Mouse (Mus musculus): ENCODE data around the gene Otud6a. TPM values are rescaled to one million over a fixed set of nuclear protein-coding genes. Genes with fewer than 3 reads are reported as not detected.
"Not testable (repeated sequence)": the region's sequence is repeated elsewhere in the genome, so short reads cannot be mapped to it uniquely, and the experiment has no call there.

Otud6a gene
- polyA plus RNA-seq, 1 experiment: not detected

- Histone ChIP-seq H3K27ac (ENCODE audit: insufficient read depth, low read depth, low read length) (no peak overlapping the region), H3K27me3 (ENCODE audit: control insufficient read depth, insufficient read depth, low read length) (no peaks in the 10 kb centered on the region), H3K36me3 (ENCODE audit: control insufficient read depth, insufficient read depth, low read length) (no peaks in the 10 kb centered on the region), H3K4me1 (ENCODE audit: control insufficient read depth, insufficient read depth, insufficient read length, low read length) (no peaks in the 10 kb centered on the region), H3K4me3 (ENCODE audit: low read depth, low read length) (no peak overlapping the region)
- no peak for TF ChIP-seq POLR2A (IDR thresholded peaks at IDR 0.05; ENCODE audit: low read depth, low read length)
- 57% methylated on average over 1 of the region's 1 CpGs for WGBS
These were observed 19.6 kb upstream of the Otud6a start for GRCm38 (mm10) chrX:100409245-100409644.

DNA sequence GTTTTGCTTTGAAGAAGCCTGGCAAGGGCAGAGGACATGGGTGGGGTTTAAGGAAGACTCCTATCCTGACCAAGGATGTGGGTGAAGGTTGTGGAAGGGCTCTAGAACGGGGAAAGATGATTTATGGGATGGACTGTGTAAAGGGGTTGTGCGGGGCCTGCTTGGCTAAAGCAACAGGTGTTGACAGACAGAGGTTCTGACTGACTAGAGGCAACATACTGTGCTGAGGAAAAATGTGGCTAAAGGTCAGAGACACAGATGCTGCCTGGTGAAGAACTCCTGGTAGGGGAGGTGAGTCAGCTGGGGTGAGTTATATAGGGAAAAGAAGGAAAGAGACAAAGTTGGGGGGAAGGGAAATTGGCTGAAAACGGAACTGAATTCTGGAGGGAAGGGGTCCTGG is 3.5 kb downstream of the Otud6a start:
- TF ChIP-seq POLR2A (IDR thresholded peaks at IDR 0.05; ENCODE audit: low read depth, low read length) (no peak), CTCF (IDR thresholded peaks at IDR 0.05; ENCODE audit: extremely low read depth, insufficient read length, insufficient replicate concordance, low read depth, low read length) (no peak)
- 63% methylated on average over 3 of the region's 3 CpGs for WGBS
- Histone ChIP-seq H3K27ac (ENCODE audit: insufficient read depth, low read depth, low read length) (no peak overlapping the region), H3K27me3 (ENCODE audit: control insufficient read depth, insufficient read depth, low read length) (no peaks in the 10 kb centered on the region), H3K4me3 (ENCODE audit: low read depth, low read length) (no peak overlapping the region), H3K36me3 (ENCODE audit: control insufficient read depth, insufficient read depth, low read length) (no peaks in the 10 kb centered on the region), H3K4me1 (ENCODE audit: control insufficient read depth, insufficient read depth, insufficient read length, low read length) (no peaks in the 10 kb centered on the region)

- H3K36me3 ChIP-seq (ENCODE audit: control insufficient read depth, insufficient read depth, low read length); H3K27me3 ChIP-seq (ENCODE audit: control insufficient read depth, insufficient read depth, low read length); H3K27ac ChIP-seq (ENCODE audit: insufficient read depth, low read depth, low read length); H3K4me1 ChIP-seq (ENCODE audit: control insufficient read depth, insufficient read depth, insufficient read length, low read length); H3K4me3 ChIP-seq (ENCODE audit: low read depth, low read length): not testable (repeated sequence)
- WGBS: 87% methylated on average over 2 of the region's 2 CpGs
These were observed 13.8 kb downstream of the Otud6a start, which contains the start of gene Awat2 for GRCm38 (mm10) chrX:100442617-100443016. TSS of gene Awat2 (minus strand) at chrX:100442717.

DNA sequence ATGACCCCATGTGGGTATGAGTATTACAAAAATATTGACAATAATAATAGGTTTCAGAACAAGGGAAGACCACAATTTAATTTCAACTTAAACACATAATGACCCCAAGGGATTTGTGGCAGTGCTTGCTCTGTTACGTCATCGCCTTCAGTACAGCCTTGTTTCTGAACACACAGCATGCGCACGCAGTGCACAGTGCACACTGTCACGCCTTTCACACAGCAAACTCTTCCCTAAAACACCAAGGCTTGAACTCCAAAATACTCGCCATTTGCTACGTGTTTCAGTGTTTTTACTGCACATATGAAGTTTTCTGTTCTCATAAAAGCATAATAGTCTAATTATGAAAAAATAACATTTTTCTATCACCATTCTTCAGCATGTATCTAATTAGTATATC is 14.7 kb downstream of the Otud6a start:
- no peak for TF ChIP-seq POLR2A (IDR thresholded peaks at IDR 0.05; ENCODE audit: low read depth, low read length)
- TF ChIP-seq CTCF (IDR thresholded peaks at IDR 0.05; ENCODE audit: extremely low read depth, insufficient read length, insufficient replicate concordance, low read depth, low read length): no peak
- Histone ChIP-seq H3K27me3 (ENCODE audit: control insufficient read depth, insufficient read depth, low read length) (no peaks in the 10 kb centered on the region), H3K36me3 (ENCODE audit: control insufficient read depth, insufficient read depth, low read length) (no peaks in the 10 kb centered on the region), H3K27ac (ENCODE audit: insufficient read depth, low read depth, low read length) (no peak overlapping the region), H3K4me1 (ENCODE audit: control insufficient read depth, insufficient read depth, insufficient read length, low read length) (no peaks in the 10 kb centered on the region), H3K4me3 (ENCODE audit: low read depth, low read length) (no peak overlapping the region)
- WGBS: 93% methylated on average over 7 of the region's 7 CpGs

DNA sequence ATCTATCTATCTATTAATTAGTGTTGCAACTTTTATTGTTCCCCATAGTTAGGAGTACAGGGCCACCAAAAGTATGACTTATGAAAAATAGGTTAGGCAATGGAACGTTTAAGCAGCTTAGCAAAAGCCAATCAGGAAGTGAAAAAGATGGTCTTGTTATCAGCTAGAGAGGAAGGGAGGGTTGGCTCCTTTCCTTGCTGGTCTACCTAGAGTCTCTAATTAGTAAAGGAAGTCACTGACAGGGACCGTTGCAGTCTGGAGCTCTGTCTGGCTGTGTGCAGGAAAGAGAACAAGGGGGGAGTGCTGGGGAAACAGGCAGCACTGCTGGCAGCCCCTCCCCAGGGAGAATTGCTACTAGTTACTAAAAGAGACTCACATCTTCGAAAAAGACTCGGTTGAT is 39.2 kb downstream of the Otud6a start:
- H3K27ac ChIP-seq (ENCODE audit: insufficient read depth, low read depth, low read length): no peak overlapping the region
- 46% methylated on average over 4 of the region's 4 CpGs for WGBS

DNA sequence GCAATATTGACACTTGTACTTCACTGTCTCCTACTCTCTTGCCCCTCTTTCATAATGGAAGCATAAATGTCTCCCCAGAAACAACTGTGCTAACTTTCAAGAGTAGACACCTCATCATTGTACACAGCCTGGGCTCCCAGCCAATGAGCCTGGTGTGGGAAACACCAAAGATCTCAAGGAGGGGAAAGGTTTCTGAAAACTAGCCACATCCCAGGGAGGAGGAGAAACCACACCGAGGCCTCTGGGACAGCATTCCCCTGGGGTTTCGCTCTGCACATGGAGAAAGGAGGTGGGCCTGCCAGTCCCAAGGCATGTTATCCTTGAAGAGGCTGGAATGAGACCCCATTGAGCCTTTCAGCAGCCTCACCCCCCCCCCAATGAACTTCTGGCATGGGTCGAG is 41.3 kb downstream of the Otud6a start:
- H3K4me3 ChIP-seq (ENCODE audit: low read depth, low read length): no peak overlapping the region
- no peaks in the 10 kb centered on the region for H3K36me3 ChIP-seq (ENCODE audit: control insufficient read depth, insufficient read depth, low read length)
- TF ChIP-seq POLR2A (IDR thresholded peaks at IDR 0.05; ENCODE audit: low read depth, low read length) (no peak), CTCF (IDR thresholded peaks at IDR 0.05; ENCODE audit: extremely low read depth, insufficient read length, insufficient replicate concordance, low read depth, low read length) (no peak)
- H3K27me3 ChIP-seq (ENCODE audit: control insufficient read depth, insufficient read depth, low read length): no peaks in the 10 kb centered on the region
- 77% methylated on average over 3 of the region's 3 CpGs for WGBS
- H3K4me1 ChIP-seq (ENCODE audit: control insufficient read depth, insufficient read depth, insufficient read length, low read length): no peaks in the 10 kb centered on the region
- H3K27ac ChIP-seq (ENCODE audit: insufficient read depth, low read depth, low read length): no peak overlapping the region

More for the DNA sequence above, 39.2 kb downstream of the Otud6a start:
- Histone ChIP-seq H3K27me3 (ENCODE audit: control insufficient read depth, insufficient read depth, low read length) (no peaks in the 10 kb centered on the region), H3K36me3 (ENCODE audit: control insufficient read depth, insufficient read depth, low read length) (no peaks in the 10 kb centered on the region), H3K4me3 (ENCODE audit: low read depth, low read length) (no peak overlapping the region), H3K4me1 (ENCODE audit: control insufficient read depth, insufficient read depth, insufficient read length, low read length) (no peaks in the 10 kb centered on the region)
- no peak for TF ChIP-seq POLR2A (IDR thresholded peaks at IDR 0.05; ENCODE audit: low read depth, low read length)
- TF ChIP-seq CTCF (IDR thresholded peaks at IDR 0.05; ENCODE audit: extremely low read depth, insufficient read length, insufficient replicate concordance, low read depth, low read length): no peak

DNA sequence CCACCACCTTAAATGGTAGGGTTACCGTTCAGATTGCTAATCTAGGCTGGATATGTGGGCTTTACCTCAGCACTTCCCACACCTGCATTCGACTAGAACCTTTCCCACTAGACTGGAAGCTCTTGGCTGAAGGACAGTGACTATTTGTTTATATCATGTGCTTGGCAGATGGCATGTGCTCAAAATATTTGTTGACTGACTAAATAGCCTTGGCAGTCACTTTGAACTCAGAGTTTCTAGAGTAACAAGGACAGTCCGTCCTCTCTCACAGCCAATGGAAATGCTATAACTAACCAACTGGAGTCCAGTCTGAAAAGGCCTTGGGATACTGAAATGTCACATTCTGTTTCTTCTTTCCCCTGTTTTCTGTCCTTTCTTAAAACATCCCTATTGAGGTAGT is 42.7 kb downstream of the Otud6a start:
- H3K4me3 ChIP-seq (ENCODE audit: low read depth, low read length): no peak overlapping the region
- H3K27ac ChIP-seq (ENCODE audit: insufficient read depth, low read depth, low read length): no peak overlapping the region

DNA sequence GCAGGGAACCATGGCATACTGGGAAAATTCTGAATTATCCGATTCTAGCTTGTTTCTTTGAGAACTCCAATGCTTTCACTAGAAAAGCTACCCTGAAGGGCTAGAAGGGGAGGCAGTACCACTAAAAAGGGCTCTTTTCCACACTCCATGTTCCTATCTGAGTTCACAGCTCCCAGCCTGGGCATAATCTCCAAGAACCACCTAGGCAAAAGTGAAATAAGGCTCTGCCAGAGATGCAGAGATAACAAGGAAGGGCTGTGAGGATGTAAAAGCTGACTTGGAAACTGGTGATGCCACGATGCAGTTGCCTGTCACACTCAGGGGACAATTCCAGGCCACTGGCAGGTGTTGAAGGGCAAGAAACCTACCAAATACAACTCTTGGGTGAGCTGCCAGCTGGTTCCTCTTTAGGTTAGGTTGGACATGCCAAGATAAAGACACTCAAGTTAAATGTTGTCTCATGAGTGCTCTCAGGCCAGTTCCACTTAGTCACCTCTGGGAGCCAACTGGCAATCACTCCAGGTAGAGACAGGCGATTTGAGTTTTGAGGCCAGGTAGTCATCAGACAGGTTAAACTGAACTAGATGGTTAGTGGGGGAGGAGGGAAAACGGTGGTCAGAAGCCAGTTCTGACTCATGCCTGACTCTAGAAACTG is 46.9 kb downstream of the Otud6a start:
- no peaks in the 10 kb centered on the region for H3K36me3 ChIP-seq (ENCODE audit: control insufficient read depth, insufficient read depth, low read length)
- H3K4me1 ChIP-seq (ENCODE audit: control insufficient read depth, insufficient read depth, insufficient read length, low read length): no peaks in the 10 kb centered on the region
- H3K27ac ChIP-seq (ENCODE audit: insufficient read depth, low read depth, low read length): no peak overlapping the region
- TF ChIP-seq POLR2A (IDR thresholded peaks at IDR 0.05; ENCODE audit: low read depth, low read length) (no peak), CTCF (IDR thresholded peaks at IDR 0.05; ENCODE audit: extremely low read depth, insufficient read length, insufficient replicate concordance, low read depth, low read length) (no peak)
- H3K4me3 ChIP-seq (ENCODE audit: low read depth, low read length): no peak overlapping the region
- no peaks in the 10 kb centered on the region for H3K27me3 ChIP-seq (ENCODE audit: control insufficient read depth, insufficient read depth, low read length)
- WGBS: 61% methylated on average over 4 of the region's 4 CpGs

More for the DNA sequence above, 42.7 kb downstream of the Otud6a start:
- Histone ChIP-seq H3K36me3 (ENCODE audit: control insufficient read depth, insufficient read depth, low read length) (no peaks in the 10 kb centered on the region), H3K27me3 (ENCODE audit: control insufficient read depth, insufficient read depth, low read length) (no peaks in the 10 kb centered on the region), H3K4me1 (ENCODE audit: control insufficient read depth, insufficient read depth, insufficient read length, low read length) (no peaks in the 10 kb centered on the region)
- 64% methylated on average over 3 of the region's 3 CpGs for WGBS
- no peak for TF ChIP-seq POLR2A (IDR thresholded peaks at IDR 0.05; ENCODE audit: low read depth, low read length)
- TF ChIP-seq CTCF (IDR thresholded peaks at IDR 0.05; ENCODE audit: extremely low read depth, insufficient read length, insufficient replicate concordance, low read depth, low read length): no peak

Other genes with a start within 250 kb of the Otud6a start
- 0.25 and 0.27 TPM in 2 replicates for gene Awat2, start 13.7 kb downstream of the Otud6a start, polyA plus RNA-seq (2012; rRNA removed)
- gene Igbp1, start 65.3 kb downstream of the Otud6a start, polyA plus RNA-seq (2012; rRNA removed): 5.7 and 11.1 TPM in 2 replicates
- gene Dgat2l6, start 95.8 kb downstream of the Otud6a start, polyA plus RNA-seq (2012; rRNA removed): not detected in 2 replicates
- not detected in 2 replicates for gene Awat1, start 143.2 kb downstream of the Otud6a start, polyA plus RNA-seq (2012; rRNA removed)
- gene P2ry4, start 165.9 kb downstream of the Otud6a start, polyA plus RNA-seq (2012; rRNA removed): 7.6 TPM in 1 of 2 replicates, not detected in the other
- not detected in 2 replicates for gene Arr3, start 176.5 kb downstream of the Otud6a start, polyA plus RNA-seq (2012; rRNA removed)
- 0.61 and 1.2 TPM in 2 replicates for gene Kif4, start 196.7 kb downstream of the Otud6a start, polyA plus RNA-seq (2012; rRNA removed)
- 7.6 and 10.7 TPM in 2 replicates for gene Pdzd11, start 197.6 kb downstream of the Otud6a start, polyA plus RNA-seq (2012; rRNA removed)